Mouse (Mus musculus): ENCODE results near the gene Ptpru.

The Ptpru gene

GRCm38 (mm10) chr4:131781023-131781422 lies 57.1 kb downstream of the Ptpru start:
- DNase-seq (ENCODE audit: low spot score): no peak

DNA sequence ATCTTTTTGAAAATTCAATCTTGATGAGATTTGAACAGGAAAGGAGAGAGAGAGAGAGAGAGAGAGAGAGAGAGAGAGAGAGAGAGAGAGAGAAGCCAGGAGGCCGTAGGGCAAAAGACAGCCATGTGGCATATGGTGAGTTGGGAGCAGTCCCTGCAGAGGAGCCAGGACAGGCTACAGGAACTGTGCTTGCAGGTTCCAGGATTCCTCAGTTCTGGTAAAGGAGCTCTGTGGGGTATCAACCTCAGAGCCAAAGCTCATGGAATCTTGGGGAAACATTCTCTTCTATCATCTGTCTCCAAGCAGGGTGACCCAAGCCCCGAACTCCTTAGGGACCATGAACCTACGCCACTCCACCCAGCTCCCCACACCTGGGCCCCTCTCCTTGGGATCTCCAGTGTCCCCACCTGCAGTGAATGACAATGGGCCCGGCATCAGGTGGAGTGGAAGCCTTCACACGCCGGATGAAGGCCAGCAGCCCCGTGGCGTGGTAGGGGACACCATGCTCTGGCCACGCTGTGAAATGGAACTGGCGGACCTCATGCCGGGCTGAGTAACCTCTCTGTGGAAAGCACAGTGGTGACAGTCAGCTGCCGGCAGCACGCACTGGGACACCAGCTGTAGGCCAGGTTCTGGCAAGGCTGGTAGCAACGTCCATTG lies 59.3 kb downstream of the Ptpru start:
- no peak for DNase-seq (ENCODE audit: low spot score)

- no peak for DNase-seq (ENCODE audit: low spot score)
These were observed 66.7 kb downstream of the Ptpru start for GRCm38 (mm10) chr4:131771384-131771783.

- DNase-seq (ENCODE audit: low spot score): no peak
These were observed 74.2 kb downstream of the Ptpru start for GRCm38 (mm10) chr4:131763911-131764310.

GRCm38 (mm10) chr4:131763479-131763878 lies 74.6 kb downstream of the Ptpru start:
- DNase-seq (ENCODE audit: low spot score): no peak

DNA sequence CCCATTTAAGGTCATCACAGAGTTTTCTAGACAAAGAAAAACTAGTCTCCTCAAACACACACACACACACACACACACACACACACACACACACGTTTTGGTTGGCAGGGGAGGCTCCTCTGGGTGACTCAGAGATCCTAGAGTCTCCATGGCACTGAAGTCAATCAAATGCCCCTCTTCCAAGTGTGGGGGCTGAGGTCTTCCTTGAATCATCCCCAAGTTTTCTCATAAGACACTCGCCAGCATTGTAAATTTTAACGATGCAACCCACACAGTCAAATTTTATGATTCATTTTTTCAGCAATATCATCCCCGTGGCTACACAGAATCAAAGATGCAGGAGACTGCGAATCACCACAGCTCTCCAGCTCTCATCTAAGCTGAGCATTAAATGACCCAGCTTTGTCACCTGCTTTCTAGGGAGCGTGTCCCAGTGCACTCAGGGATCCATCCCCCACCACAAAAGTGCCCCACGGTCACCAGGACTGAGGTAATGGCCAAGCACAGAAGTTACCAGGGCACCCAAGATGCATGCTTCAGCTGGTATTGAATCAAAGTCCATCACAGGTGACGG lies 75.8 kb downstream of the Ptpru start:
- DNase-seq (ENCODE audit: low spot score): no peak

- DNase-seq (ENCODE audit: low spot score): no peak
These were observed 85.8 kb downstream of the Ptpru start for GRCm38 (mm10) chr4:131752204-131752837.

DNA sequence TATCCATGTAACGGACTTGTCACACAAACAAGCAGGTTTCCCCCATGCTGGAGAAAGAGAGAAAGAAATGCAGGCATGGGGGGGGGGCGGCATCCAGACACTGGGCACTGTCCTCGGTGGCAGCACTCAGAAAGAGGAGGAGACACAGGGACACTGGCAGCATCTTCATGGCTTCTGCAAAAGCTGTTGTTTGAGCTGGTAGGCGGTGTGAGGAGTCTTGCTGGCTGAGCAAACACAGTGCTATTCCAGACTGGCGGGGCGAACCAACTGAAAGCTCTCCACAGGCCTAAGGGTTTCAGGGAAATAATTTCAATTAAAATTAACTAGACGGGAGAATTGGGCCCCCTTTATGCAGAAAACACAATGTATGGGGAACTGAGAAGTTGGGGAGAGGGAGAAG lies 86.5 kb downstream of the Ptpru start:
- no peak for DNase-seq (ENCODE audit: low spot score)

- DNase-seq (ENCODE audit: low spot score): no peak
These were observed 88.3 kb downstream of the Ptpru start for GRCm38 (mm10) chr4:131749802-131750201.

- DNase-seq (ENCODE audit: low spot score): no peak
These were observed 93.4 kb downstream of the Ptpru start for GRCm38 (mm10) chr4:131744685-131745043.

GRCm38 (mm10) chr4:131743831-131744684 lies 94.0 kb downstream of the Ptpru start:
- no peak for DNase-seq (ENCODE audit: low spot score)

GRCm38 (mm10) chr4:131743031-131743430 lies 95.1 kb downstream of the Ptpru start:
- no peak for DNase-seq (ENCODE audit: low spot score)

GRCm38 (mm10) chr4:131740621-131741020 lies 97.5 kb downstream of the Ptpru start:
- no peak for DNase-seq (ENCODE audit: low spot score)

DNA sequence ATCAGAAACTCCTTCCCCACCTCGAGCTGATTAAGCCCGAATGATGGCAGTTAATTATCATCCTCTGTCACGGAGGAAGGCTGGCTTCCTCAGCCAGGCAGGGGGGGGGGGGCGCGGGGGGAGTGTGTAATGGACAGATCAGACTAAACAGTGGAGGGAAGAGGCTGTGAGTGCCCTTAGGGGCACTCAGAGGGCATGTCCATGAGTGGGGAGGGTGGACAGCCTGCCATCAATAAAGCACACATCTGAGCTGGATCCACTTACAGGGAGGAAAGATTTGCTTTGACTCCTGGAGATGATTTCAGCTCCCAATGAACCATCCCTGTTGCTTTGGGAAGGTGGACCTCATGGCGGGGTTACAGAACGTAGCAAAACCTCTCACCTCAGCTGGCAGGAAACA lies 109.5 kb downstream of the Ptpru start:
- DNase-seq (ENCODE audit: low spot score): no peak

DNA sequence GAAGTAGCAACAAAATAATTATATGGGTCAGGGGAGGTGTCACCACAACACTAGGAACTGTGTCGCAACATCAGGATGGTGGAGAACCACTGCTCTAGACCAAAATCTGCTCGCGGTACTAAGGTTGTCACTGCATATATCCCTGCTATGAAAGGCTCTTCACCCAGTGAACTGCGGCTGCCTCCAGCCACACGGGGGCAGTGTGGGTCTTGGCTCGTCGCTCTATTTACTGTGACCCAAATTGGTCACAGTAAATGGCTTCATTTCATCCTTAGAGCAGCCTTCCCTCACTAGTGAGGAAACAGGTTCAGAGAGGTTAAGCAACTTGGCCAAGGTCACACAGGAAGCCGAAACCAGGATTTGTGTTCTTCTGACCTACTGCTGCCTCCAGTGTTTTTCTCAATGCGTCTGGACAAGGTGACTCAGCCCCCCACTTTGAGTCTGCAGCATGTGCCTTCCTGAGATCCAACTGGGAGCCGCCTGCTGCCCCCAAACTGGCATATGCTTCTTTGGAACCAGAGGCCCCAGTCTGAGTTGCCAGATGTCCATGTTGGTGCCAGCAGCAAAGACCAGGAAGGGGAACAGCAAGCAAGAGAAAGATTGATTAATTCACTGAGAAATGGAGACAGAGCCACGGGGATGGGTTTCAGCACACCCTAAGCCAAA lies 114.5 kb downstream of the Ptpru start:
- no peak for DNase-seq (ENCODE audit: low spot score)

DNA sequence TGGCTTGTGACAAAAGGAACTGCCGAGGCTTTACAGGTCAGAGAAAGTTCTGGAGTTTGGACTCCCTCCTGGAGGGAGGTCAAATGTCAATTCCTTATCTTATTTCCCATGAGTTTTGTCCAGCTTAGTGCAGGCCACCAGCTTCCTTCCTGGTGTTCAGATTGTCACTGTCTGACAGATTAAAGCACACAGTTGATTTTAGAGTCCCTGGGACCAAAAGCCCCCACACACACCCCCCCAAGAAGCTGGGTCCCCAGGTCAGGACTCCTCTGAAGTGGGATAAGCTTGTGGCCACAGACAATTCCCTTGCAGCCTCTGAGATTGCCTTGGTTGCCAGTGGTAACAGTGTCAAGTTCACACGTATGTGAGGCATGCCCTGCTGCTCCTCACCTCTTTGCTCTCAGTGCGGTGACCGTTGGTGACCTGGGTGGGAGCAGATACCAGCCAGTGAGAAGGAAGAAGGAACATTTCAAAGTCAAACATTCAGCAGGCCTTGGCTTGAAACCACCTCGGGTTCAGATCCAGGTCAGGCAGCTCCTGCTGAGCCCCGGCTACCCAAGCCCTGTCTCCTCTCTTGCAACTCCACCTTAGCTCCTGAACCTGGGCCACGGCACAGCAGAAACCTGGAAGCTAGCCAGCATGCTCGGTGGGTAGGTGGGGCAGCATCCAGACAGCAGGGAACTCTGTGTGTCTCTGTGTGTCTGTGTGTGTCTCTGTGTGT lies 115.8 kb downstream of the Ptpru start:
- DNase-seq (ENCODE audit: low spot score): no peak

- no peak for DNase-seq (ENCODE audit: low spot score)
These were observed 118.9 kb downstream of the Ptpru start for GRCm38 (mm10) chr4:131719151-131719550.

Measured in spleen, adult 12 weeks (tissue).